Mouse (Mus musculus): ENCODE results near the gene Mgat4e.
A peak's percentile ranks its signal among the peaks of the same experiment; 100 is the strongest.

The Mgat4e gene

DNA sequence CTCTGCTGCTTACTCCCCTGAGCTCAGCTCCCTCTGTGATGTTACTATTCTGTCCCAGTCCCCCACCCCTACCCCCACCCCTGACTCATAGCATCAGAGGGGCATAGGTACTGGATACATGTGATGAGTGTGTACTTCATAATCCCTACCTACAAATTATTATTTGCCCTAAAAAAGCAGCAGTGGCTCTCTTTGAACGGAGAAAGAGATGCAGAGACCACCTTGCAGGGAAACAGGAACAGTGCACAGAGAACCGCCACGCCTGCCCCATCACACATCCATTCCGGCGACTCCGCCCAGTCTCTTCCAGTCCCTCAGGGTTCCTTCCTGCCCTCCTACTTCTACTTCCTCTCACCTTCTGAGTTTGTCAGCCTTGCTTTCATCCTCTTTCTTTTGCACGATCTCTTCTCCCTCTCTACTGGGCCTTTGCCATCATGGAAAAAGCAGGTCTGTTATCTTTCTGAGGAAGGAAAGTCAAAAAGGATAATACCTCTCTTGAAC lies at the start of gene Mgat4e:
TSS of gene Mgat4e (minus strand) at position 51 of the 501 bp plus-strand sequence.
- DNase-seq (ENCODE audit: low read depth): no peak

DNA sequence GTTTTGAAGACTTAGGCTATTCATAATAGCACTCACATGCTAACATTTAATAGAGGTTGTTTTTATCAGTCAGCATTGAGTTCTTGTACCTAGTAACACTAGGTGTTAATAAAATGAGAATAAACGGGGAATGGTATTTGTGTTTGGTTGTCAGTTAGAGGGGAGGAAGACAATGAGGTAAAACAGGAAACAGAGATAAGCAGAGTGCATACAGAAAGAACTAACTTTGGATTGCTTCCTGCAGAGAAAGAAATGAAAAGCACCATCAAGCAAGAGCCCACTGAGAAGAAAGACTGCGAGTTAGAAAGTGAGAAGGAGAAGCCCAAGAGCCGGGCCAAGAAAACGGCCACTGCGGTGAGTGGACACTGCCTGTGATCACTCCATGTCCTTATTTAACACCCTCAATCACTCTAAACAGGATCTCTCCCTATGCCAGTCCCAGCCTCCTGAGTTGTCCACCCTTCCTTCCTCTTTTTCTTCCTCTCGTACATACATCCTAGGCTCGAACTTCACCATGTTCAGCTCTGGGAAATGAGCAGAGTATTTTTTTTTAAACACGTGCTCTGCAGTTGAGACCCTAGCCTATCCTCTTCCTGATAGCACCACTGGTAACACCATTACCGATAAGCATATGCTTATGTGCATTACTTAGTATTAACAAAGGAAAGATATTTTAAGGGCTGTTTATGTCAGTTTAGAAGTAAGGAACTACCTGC lies 48.0 kb upstream of the Mgat4e start:
- DNase-seq (ENCODE audit: low read depth): no peak

- no peak for DNase-seq (ENCODE audit: low read depth)
These were observed 42.3 kb upstream of the Mgat4e start for GRCm38 (mm10) chr1:134591773-134592172.

- no peak for DNase-seq (ENCODE audit: low read depth)
These were observed 40.2 kb upstream of the Mgat4e start for GRCm38 (mm10) chr1:134589676-134590075.

- DNase-seq (ENCODE audit: low read depth): no peak
These were observed 34.1 kb upstream of the Mgat4e start for GRCm38 (mm10) chr1:134583560-134583959.

- no peak for DNase-seq (ENCODE audit: low read depth)
These were observed 31.3 kb upstream of the Mgat4e start for GRCm38 (mm10) chr1:134580796-134581195.

- no peak for DNase-seq (ENCODE audit: low read depth)
These were observed 28.1 kb upstream of the Mgat4e start for GRCm38 (mm10) chr1:134577384-134578120.

DNA sequence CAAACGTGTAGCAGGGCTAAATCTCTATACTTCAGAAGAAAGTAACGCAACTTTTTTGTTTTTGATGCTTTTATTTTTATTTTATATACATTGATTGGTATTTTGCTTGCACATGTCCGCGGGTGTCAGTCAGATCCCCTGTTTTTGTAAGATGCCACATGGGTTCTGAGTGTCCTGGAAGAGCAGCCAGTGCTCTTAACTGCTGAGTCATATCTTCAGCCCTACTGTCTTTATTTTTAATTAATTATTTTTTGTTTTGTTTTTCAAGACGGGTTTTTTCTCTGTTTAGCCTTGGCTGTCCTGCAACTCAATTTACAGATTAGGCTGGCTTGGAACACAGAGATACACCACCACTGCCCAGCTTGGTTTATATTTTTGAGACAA lies 24.4 kb upstream of the Mgat4e start:
- DNase-seq (ENCODE audit: low read depth): no peak

DNA sequence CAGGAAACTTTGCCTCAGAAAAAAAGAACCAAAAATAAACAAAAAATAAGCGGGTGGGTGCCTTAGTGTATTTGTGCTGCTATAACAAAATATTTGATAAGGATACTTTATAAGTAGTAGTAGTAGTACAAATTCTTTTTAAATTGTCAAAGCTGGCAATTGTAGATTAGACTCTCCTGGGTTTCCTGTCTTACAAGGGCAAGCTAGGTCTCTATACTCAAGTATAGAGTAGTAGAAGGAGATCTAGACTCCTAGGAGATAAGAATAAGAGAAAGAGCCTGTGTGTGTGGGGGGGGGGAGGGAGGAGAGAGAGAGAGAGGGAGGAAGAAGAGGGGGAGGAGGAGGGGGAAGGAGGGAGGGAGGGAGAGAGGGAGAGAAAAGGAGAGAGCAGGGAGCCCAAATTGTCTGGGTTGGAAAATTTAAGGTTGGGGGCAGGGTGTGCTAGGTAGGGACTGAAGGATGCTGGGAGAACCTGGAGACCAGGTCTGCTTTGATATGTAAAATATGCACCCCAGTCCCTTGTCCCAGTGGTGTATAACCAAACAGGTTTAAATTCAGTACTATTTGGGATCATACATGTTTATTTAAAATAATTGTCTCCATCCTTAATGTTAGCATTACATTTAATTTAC lies 23.9 kb upstream of the Mgat4e start:
- no peak for DNase-seq (ENCODE audit: low read depth)

DNA sequence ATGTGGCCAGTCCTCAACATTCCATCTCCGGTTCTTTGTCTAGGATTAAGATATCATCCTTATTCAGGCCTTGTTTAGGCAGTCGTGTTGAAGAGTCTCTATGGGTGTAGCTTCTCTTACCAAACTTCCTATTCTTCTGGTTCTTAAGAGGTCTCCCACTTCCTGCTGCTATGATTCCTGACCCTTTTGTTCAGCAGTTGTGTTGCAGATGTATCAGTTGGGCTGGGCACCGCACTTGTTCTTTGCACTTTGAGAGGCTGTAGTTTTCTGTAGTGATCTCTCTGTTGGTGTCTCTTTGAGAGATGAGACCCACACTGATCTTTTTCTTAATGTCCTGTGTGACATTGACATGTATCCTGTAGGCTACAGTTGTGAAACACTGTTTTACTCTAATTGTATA lies 21.1 kb upstream of the Mgat4e start:
- no peak for DNase-seq (ENCODE audit: low read depth)

DNA sequence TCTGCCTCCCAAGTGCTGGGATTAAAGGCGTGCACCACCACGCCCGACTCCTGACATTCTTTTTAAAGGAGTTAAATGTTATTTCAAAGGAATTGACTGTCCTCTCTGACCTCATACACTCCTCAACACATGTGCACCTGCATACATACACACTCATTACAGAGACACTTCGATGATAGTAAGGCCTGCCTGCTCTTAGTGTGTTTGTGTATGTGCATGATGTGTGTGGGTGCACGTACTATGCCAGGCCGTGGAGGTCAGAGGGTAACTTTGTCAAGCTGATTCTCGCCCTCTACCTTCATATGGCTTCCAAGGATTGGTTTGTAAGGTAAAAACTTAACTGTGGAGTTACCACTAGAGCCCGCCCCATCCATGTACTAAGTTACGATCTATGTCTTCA lies 20.7 kb upstream of the Mgat4e start:
- no peak for DNase-seq (ENCODE audit: low read depth)

- DNase-seq (ENCODE audit: low read depth): no peak
These were observed 18.0 kb upstream of the Mgat4e start for GRCm38 (mm10) chr1:134567511-134567910.

DNA sequence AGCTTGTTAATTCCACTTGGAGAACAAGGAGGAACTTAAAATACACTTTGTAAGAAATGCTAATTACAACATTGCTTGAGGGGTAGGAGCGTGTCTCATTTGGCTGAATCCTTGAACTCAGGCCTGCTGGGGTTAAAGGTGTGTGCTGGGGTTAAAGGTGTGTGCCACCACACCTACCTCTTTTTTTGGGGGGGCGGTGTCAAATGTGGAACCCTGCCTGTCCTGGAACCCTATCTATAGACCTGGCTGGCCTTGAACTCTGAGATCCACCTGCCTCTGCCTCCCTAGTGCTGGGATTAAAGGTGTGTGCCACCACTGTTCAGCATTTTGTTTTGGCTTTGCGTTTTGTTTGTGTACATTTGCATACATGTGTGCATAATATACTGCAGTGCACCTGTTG lies 14.2 kb upstream of the Mgat4e start:
- DNase-seq (ENCODE audit: low read depth): no peak

DNA sequence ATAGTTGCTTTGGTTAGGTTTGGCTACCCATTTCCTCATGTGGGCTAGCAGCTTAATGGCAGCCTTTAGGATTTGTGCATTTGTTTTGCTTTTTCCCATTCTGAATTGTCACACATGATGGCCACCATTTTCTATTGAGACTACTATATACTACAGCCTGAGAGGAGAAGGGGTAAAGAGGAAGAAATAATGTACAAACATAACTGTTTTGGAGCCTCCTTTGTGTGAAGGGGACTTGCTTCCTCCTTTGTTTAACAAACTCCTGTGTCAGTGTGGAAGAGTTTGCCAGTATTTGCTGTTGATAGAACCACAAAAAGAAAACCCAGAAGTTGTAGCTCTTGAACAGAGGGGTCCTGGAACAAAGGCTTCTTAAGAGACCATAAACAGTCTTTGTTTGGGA lies 13.0 kb upstream of the Mgat4e start:
- DNase-seq (ENCODE audit: low read depth): no peak

DNA sequence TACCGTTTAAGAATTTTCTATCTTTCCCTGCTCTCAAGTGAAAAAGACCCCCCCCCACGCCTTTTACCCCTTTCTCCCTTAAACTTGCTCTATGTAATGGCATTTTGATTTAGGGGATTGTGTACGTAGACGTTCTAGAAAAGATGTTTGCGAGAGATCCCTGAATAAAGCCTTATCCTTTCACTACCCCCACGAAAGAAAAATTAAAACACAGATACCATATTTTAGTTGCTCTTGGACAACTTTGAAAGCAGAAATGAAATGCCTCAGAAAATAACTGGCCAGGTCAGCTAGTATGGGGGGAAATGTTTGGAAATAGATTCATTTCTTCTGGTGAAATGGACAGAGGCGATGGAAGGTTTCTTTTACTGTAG lies 12.3 kb upstream of the Mgat4e start:
- DNase-seq (ENCODE audit: low read depth): no peak

DNA sequence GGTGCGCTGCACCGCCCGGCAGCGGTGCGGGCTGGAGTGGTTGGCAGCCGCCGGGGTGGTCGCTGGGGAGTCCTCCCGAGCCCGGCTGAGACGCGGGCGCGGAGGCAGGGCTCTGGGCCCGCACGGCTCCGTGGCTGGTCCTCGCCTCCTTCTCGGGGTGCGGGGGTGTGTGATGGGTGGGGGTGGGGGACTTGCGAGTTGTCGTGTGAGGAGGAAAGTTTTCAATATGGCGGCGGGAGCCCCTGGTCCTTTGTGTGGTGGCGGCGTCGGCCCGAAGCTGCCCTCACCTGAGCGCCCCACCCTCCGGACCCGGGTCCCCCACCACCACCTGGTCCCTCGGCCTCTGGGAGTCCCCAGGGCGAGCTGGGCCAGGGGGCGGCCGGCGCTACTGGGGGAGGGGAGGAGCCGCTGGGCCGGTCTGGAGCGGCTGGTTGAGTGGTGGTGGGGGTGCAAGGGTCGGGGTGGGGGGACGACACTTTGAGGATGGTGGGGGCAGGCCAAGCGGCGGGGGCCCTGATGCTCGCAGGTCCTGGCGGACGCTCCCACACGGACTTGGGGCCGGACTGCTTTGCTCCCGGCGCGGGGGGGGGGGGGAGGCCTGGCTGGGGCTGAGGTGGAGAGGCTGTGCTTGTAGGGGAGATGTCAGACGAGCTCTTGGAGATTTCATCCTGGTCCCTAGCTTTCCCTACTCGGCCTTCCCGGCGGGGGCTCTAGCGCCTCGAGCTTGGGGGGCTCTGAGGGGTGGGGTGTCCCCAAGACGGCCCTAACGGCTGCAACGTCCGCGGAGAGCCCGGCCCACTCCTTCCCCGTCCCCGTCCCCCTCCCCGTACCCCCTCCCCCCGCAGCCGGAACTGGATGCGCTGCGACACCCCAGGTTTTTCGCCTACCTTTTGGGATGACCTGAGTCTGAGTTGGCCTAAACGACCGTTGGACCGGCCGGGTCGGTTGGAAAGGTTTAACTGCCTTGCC lies 11.6 kb upstream of the Mgat4e start:
- no peak for DNase-seq (ENCODE audit: low read depth)

DNA sequence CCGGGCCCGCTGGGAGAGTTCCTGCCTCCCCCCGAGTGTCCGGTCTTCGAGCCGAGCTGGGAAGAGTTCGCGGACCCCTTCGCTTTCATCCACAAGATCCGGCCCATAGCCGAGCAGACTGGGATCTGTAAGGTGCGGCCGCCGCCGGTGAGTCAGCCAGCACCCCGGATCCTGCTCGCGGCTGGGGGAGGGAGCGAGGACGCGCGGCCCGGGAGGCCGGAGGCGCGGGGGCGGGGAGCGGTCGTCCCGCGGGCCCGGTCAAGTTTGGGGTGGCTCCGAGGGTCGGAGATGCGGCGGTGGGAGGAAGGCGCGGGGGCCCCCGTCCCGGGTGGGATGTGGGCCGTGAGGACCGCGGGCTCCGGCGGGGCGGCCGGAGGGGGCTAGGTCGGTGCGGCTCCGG lies 10.9 kb upstream of the Mgat4e start:
- DNase-seq (ENCODE audit: low read depth): no peak

DNA sequence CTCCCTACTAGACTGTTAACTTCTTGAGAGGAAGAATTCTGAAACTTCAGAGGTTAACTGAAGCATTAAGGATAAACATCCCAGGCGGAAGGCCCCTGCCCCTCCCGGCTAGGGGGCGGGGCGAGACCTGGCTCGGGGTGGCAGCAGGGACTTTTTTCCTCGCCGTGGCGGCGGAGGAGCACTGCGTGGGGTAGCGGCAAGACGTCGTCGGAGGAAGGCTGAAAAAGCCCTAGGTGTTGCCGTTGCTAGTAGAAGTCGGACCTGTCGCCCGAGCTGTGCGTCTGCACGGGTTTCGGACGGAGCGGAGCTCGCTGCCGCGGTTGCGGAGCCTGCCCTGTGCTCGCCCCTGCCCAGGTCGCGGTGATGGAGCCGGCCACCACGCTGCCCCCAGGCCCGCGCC lies 10.5 kb upstream of the Mgat4e start, which contains the start of gene Kdm5b:
TSS of gene Kdm5b (plus strand) at position 196 of the 400 bp plus-strand sequence.
- no peak for DNase-seq (ENCODE audit: low read depth)

GRCm38 (mm10) chr1:134559226-134559625 lies 9.7 kb upstream of the Mgat4e start:
- no peak for DNase-seq (ENCODE audit: low read depth)

DNA sequence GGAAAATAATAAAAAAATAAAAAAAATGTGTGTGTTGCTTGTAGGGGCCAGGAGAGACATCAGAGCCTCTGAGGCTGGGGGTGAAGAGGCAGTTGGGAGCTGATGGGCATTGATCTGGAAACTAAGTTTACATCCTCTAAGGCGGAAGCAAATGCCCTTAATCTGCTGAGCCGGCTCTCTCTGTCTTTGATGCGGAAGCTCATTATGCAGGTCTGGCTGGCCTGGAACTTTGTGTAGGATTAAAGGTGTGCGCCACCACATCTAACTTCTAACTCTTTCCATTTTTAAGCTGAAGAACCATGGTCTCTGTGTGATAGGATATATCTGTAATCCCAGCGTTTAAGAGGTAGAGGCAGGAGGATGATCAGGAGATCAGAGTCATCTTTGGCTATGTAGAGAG lies 9.0 kb upstream of the Mgat4e start:
- no peak for DNase-seq (ENCODE audit: low read depth)

DNA sequence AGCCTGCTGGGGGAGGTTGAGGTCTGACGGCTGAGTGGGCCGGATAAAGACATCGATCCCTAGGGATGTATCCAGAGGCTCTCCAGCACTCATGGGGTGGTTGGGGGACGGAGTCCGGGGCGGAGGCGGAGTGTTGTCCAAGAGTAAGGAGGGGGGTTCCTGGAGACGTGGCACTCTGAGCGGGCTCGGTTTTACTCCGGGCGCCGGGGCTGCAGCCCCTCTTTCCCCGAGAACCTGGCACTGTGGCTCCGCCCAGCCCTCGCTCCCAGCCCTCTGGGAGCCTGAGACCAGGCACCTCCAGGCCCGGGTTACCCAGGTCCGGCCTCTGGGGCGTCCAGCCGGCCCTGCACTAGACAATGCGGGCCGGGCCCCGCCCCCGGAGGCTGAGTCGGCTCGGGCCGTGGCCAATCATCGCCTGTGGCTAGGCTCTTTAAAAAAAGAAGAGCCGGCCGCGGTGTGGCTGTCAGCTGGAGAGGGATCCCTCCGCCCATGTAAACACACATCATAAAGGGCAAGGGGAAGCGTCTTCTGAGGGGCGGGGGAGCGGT lies 7.3 kb upstream of the Mgat4e start:
- peak; percentile 84 for DNase-seq (ENCODE audit: low read depth)
